ENCODE assay signal across 20 mouse cellular contexts in the genomic region with DNA sequence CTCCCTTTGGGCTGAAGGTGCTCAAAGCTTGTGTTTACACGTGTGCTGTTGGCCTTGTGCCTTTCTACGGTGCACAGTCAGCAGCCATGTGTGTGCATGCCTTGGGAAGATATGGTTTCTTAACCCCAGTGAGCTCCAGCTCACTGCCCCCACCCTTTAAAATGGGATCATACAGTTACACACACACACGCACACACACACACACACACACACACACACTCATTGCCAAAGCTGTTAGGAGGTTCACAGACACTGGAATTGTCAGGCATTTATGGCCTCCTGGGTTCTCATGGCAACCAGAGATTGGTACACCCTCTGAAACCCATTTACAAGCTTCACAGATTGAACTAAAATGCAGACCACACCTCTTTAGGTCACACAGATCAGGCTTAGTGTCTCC. TPM values are rescaled to one million over a fixed set of nuclear protein-coding genes. Genes with fewer than 3 reads are reported as not detected.
"Had no signal": no experiment of that assay in that cellular context is flagged by ENCODE, and none has a peak within 500 bp of the region (broad histone marks: within the 10 kb centered on the region; RNA-seq: fewer than 3 reads in every experiment).

No protein-coding gene starts in this region.

- H3K4me2 ChIP-seq: limb, embryonic 15.5 days; liver, embryonic 13.5 days; lung, embryonic 15.5 days; midbrain, embryonic 13.5 days; neural tube, embryonic 12.5 days had no signal

- H3K4me3 ChIP-seq: limb, embryonic 15.5 days; liver, embryonic 13.5 days; lung, embryonic 15.5 days; megakaryocyte, embryonic 14.5 days; midbrain, embryonic 13.5 days; neural tube, embryonic 12.5 days had no signal

- H3K27me3 ChIP-seq: limb, embryonic 15.5 days; liver, embryonic 13.5 days; lung, embryonic 15.5 days; midbrain, embryonic 13.5 days; neural tube, embryonic 12.5 days had no signal

- H3K27ac ChIP-seq: limb, embryonic 15.5 days; liver, embryonic 13.5 days; macrophage; neural tube, embryonic 12.5 days had no signal

- DNase-seq: kidney, adult 18-20 months; kidney, postnatal 10 days; kidney, postnatal 4 days; liver, embryonic 13.5 days; liver, postnatal 0 days; lung, postnatal 14 days; right cerebral cortex, postnatal 14 days; thymus, postnatal 14 days had no signal

- H3K9me3 ChIP-seq: limb, embryonic 15.5 days; liver, embryonic 13.5 days; lung, embryonic 15.5 days; megakaryocyte, embryonic 14.5 days; midbrain, embryonic 13.5 days; neural tube, embryonic 12.5 days had no signal

- ATAC-seq: liver, postnatal 0 days had no signal

- H3K9ac ChIP-seq: limb, embryonic 15.5 days; liver, embryonic 13.5 days; liver, postnatal 0 days; lung, embryonic 15.5 days; midbrain, embryonic 13.5 days; neural tube, embryonic 12.5 days had no signal

RNA-seq across cellular contexts. Expression of a gene that starts 3.6 kb away (rescaled TPM):
- total RNA-seq: layer of hippocampus, adult 8-10 months; layer of hippocampus, postnatal 14 days; left cerebral cortex, adult 18-20 months; left cerebral cortex, postnatal 10 days; left cerebral cortex, postnatal 4 days; monocyte, adult 5-6 weeks had no signal
- polyA plus RNA-seq: limb, embryonic 15.5 days; liver, embryonic 13.5 days; liver, postnatal 0 days; lung, embryonic 15.5 days; macrophage; midbrain, embryonic 13.5 days; neural tube, embryonic 12.5 days had no signal

RNA-seq across cellular contexts. Expression of a gene that starts 24.8 kb away (rescaled TPM):
- total RNA-seq: layer of hippocampus, adult 8-10 months; layer of hippocampus, postnatal 14 days; left cerebral cortex, adult 18-20 months; left cerebral cortex, postnatal 10 days; left cerebral cortex, postnatal 4 days; monocyte, adult 5-6 weeks had no signal
- polyA plus RNA-seq: limb, embryonic 15.5 days; liver, embryonic 13.5 days; liver, postnatal 0 days; lung, embryonic 15.5 days; macrophage; midbrain, embryonic 13.5 days; neural tube, embryonic 12.5 days had no signal
